Mouse (Mus musculus) neural tube, embryonic 15.5 days (tissue): ENCODE measurements around the gene Rhod. TPM values are rescaled to one million over a fixed set of nuclear protein-coding genes. Genes with fewer than 3 reads are reported as not detected.

Experiments used
- polyA plus RNA-seq: library from polyadenylated mRNA; unstranded; fragments of >200 nt; fragmentation: Nextera tagmentation; extraction: Ambion mirVana; gene quantifications from 2 replicates; pipeline ENCODE4 v1.2.1, GENCODE M21; 2015

Gene Rhod
- polyA plus RNA-seq, 1 experiment from 2014 or later: 4.5 TPM

Other genes starting within 250 kb of the Rhod start
- 0.74 and 20.7 TPM in 2 replicates for gene Tbc1d10c, start 248.1 kb downstream of the Rhod start, polyA plus RNA-seq
- gene Ppp1ca, start 247.4 kb downstream of the Rhod start, polyA plus RNA-seq: 589 and 681 TPM in 2 replicates
- gene Rad9a, start 237.8 kb downstream of the Rhod start, polyA plus RNA-seq: 24.3 and 27.2 TPM in 2 replicates
- 0.78 and 2.2 TPM in 2 replicates for gene Clcf1, start 225.2 kb downstream of the Rhod start, polyA plus RNA-seq
- gene AC109138.7, start 225.1 kb downstream of the Rhod start, polyA plus RNA-seq: not detected in 2 replicates
- gene Pold4, start 207.5 kb downstream of the Rhod start, polyA plus RNA-seq: 24.7 and 28.0 TPM in 2 replicates
- 19.8 TPM in 2 replicates for gene Ssh3, start 170.3 kb downstream of the Rhod start, polyA plus RNA-seq
- 63.0 and 75.4 TPM in 2 replicates for gene Ankrd13d, start 156.3 kb downstream of the Rhod start, polyA plus RNA-seq
- 26.2 and 31.3 TPM in 2 replicates for gene Grk2, start 133.2 kb downstream of the Rhod start, polyA plus RNA-seq
- 28.4 and 38.5 TPM in 2 replicates for gene Kdm2a, start 41.1 kb downstream of the Rhod start, polyA plus RNA-seq
- 8.8 TPM in 2 replicates for gene Syt12, start 38.0 kb upstream of the Rhod start, polyA plus RNA-seq
- 0.17 TPM in 1 of 2 replicates, not detected in the other for gene 2010003K11Rik, start 59.2 kb upstream of the Rhod start, polyA plus RNA-seq
- 29.5 and 31.5 TPM in 2 replicates for gene Pcx, start 71.0 kb upstream of the Rhod start, polyA plus RNA-seq
- 10.5 and 12.5 TPM in 2 replicates for gene Lrfn4, start 176.2 kb upstream of the Rhod start, polyA plus RNA-seq
- 49.1 and 49.8 TPM in 2 replicates for gene Rce1, start 186.2 kb upstream of the Rhod start, polyA plus RNA-seq